Mouse (Mus musculus): Measurements from ENCODE around the gene H2-Oa. TPM values are rescaled to one million over a fixed set of nuclear protein-coding genes. Genes with fewer than 3 reads are reported as not detected.

H2-Oa gene
- polyA plus RNA-seq, 1 experiment from 2014 or later: 0.37 TPM

- whole genome bisulfite sequencing: 76% methylated on average over 11 of the region's 11 CpGs
- Histone ChIP-seq H3K36me3 (no peaks in the 10 kb centered on the region), H3K4me3 (no peak overlapping the region), H3K27ac (ENCODE audit: poor library complexity, severe bottlenecking) (no peak overlapping the region), H3K4me2 (no peak overlapping the region), H3K27me3 (replicated peaks) (peaks cover 27% of the 10 kb centered on the region), H3K9me3 (replicated peaks) (no peaks in the 10 kb centered on the region), H3K9ac (no peak overlapping the region), H3K4me1 (replicated peaks) (peaks cover 15% of the 10 kb centered on the region)
- ATAC-seq (ENCODE audit: insufficient number of reproducible peaks, low FRiP score): no peak
Measured at GRCm38 (mm10) chr17:34133289-34133688, 41.1 kb downstream of the H2-Oa start.

GRCm38 (mm10) chr17:34134451-34134850, 42.3 kb downstream of the H2-Oa start:
- H3K9me3 ChIP-seq (replicated peaks): no peaks in the 10 kb centered on the region
- H3K4me2 ChIP-seq: no peak overlapping the region
- H3K9ac ChIP-seq: no peak overlapping the region
- peaks cover 36% of the 10 kb centered on the region for H3K27me3 ChIP-seq (replicated peaks)
- 0 out of 2 replicates have a peak, but pooled peaks cover 4% of the 10 kb centered on the region for H3K4me1 ChIP-seq (replicated peaks)
- no peak overlapping the region for H3K4me3 ChIP-seq
- ATAC-seq (ENCODE audit: insufficient number of reproducible peaks, low FRiP score): no peak
- no peaks in the 10 kb centered on the region for H3K36me3 ChIP-seq
- 79% methylated on average over 3 of the region's 3 CpGs for WGBS
- no peak overlapping the region for H3K27ac ChIP-seq (ENCODE audit: poor library complexity, severe bottlenecking)

- Histone ChIP-seq H3K27me3 (replicated peaks) (peaks cover 45% of the 10 kb centered on the region), H3K36me3 (no peaks in the 10 kb centered on the region), H3K4me2 (peak overlapping the region; percentile 82), H3K9me3 (replicated peaks) (no peaks in the 10 kb centered on the region), H3K9ac (peak overlapping the region; percentile 62; the same call in 1 of the 2 replicates), H3K4me1 (replicated peaks) (peaks cover 11% of the 10 kb centered on the region), H3K27ac (ENCODE audit: poor library complexity, severe bottlenecking) (no peak overlapping the region), H3K4me3 (peak overlapping the region; percentile 41)
- peak; percentile 94 for ATAC-seq (ENCODE audit: insufficient number of reproducible peaks, low FRiP score)
- WGBS: 7% methylated on average over 31 of the region's 31 CpGs
Measured at GRCm38 (mm10) chr17:34135297-34136224, 43.4 kb downstream of the H2-Oa start.

- H3K27me3 ChIP-seq (replicated peaks): peaks cover 63% of the 10 kb centered on the region
- no peak overlapping the region for H3K4me3 ChIP-seq
- WGBS: 67% methylated on average over 7 of the region's 7 CpGs
- no peaks in the 10 kb centered on the region for H3K9me3 ChIP-seq (replicated peaks)
- peaks cover 11% of the 10 kb centered on the region for H3K4me1 ChIP-seq (replicated peaks)
- H3K9ac ChIP-seq: no peak overlapping the region
- H3K36me3 ChIP-seq: no peaks in the 10 kb centered on the region
- H3K4me2 ChIP-seq: no peak overlapping the region
- no peak for ATAC-seq (ENCODE audit: insufficient number of reproducible peaks, low FRiP score)
- no peak overlapping the region for H3K27ac ChIP-seq (ENCODE audit: poor library complexity, severe bottlenecking)
Measured at GRCm38 (mm10) chr17:34137601-34138000, 45.5 kb downstream of the H2-Oa start.

GRCm38 (mm10) chr17:34138655-34139054, 46.5 kb downstream of the H2-Oa start:
- ATAC-seq (ENCODE audit: insufficient number of reproducible peaks, low FRiP score): no peak
- Histone ChIP-seq H3K9me3 (replicated peaks) (no peaks in the 10 kb centered on the region), H3K4me1 (replicated peaks) (peaks cover 11% of the 10 kb centered on the region), H3K27me3 (replicated peaks) (peaks cover 69% of the 10 kb centered on the region), H3K36me3 (no peaks in the 10 kb centered on the region), H3K4me3 (no peak overlapping the region), H3K27ac (ENCODE audit: poor library complexity, severe bottlenecking) (no peak overlapping the region), H3K9ac (no peak overlapping the region), H3K4me2 (no peak overlapping the region)
- 75% methylated on average over 7 of the region's 7 CpGs for WGBS

GRCm38 (mm10) chr17:34139416-34139815, 47.3 kb downstream of the H2-Oa start:
- no peak overlapping the region for H3K27ac ChIP-seq (ENCODE audit: poor library complexity, severe bottlenecking)
- peak overlapping the region; percentile 45 for H3K4me3 ChIP-seq
- H3K27me3 ChIP-seq (replicated peaks): peaks cover 74% of the 10 kb centered on the region
- no peak for ATAC-seq (ENCODE audit: insufficient number of reproducible peaks, low FRiP score)
- no peaks in the 10 kb centered on the region for H3K9me3 ChIP-seq (replicated peaks)
- no peaks in the 10 kb centered on the region for H3K36me3 ChIP-seq
- WGBS: 1% methylated on average over 16 of the region's 16 CpGs
- H3K4me2 ChIP-seq: peak overlapping the region; percentile 85
- H3K9ac ChIP-seq: no peak overlapping the region; the same call in 1 of the 2 replicates
- H3K4me1 ChIP-seq (replicated peaks): peaks cover 11% of the 10 kb centered on the region

GRCm38 (mm10) chr17:34140240-34140639, 48.1 kb downstream of the H2-Oa start:
- Histone ChIP-seq H3K27me3 (replicated peaks) (peaks cover 78% of the 10 kb centered on the region), H3K36me3 (no peaks in the 10 kb centered on the region), H3K4me3 (peak overlapping the region; percentile 45; the same call in 1 of the 2 replicates), H3K4me1 (replicated peaks) (peaks cover 11% of the 10 kb centered on the region), H3K9me3 (replicated peaks) (no peaks in the 10 kb centered on the region), H3K9ac (no peak overlapping the region), H3K27ac (ENCODE audit: poor library complexity, severe bottlenecking) (no peak overlapping the region), H3K4me2 (peak overlapping the region; percentile 85)
- ATAC-seq (ENCODE audit: insufficient number of reproducible peaks, low FRiP score): no peak
- WGBS: 1% methylated on average over 5 of the region's 5 CpGs

- 44% methylated on average over 4 of the region's 4 CpGs for WGBS
- no peaks in the 10 kb centered on the region for H3K36me3 ChIP-seq
- no peak overlapping the region for H3K4me2 ChIP-seq
- H3K27ac ChIP-seq (ENCODE audit: poor library complexity, severe bottlenecking): no peak overlapping the region
- H3K27me3 ChIP-seq (replicated peaks): peaks cover 74% of the 10 kb centered on the region
- no peak overlapping the region for H3K4me3 ChIP-seq
- no peaks in the 10 kb centered on the region for H3K9me3 ChIP-seq (replicated peaks)
- H3K9ac ChIP-seq: no peak overlapping the region
- ATAC-seq (ENCODE audit: insufficient number of reproducible peaks, low FRiP score): no peak
- peaks cover 7% of the 10 kb centered on the region for H3K4me1 ChIP-seq (replicated peaks)
Measured at GRCm38 (mm10) chr17:34141448-34141847, 49.3 kb downstream of the H2-Oa start.

- no peak for ATAC-seq (ENCODE audit: insufficient number of reproducible peaks, low FRiP score)
- Histone ChIP-seq H3K27me3 (replicated peaks) (peaks cover 69% of the 10 kb centered on the region), H3K9me3 (replicated peaks) (no peaks in the 10 kb centered on the region), H3K4me1 (replicated peaks) (peaks cover 7% of the 10 kb centered on the region), H3K4me3 (no peak overlapping the region), H3K36me3 (no peaks in the 10 kb centered on the region), H3K4me2 (no peak overlapping the region), H3K27ac (ENCODE audit: poor library complexity, severe bottlenecking) (no peak overlapping the region), H3K9ac (no peak overlapping the region)
- 76% methylated on average over 7 of the region's 7 CpGs for WGBS
Measured at GRCm38 (mm10) chr17:34142456-34143010, 50.4 kb downstream of the H2-Oa start.

GRCm38 (mm10) chr17:34143033-34143432, 50.9 kb downstream of the H2-Oa start, which contains the start of gene H2-DMb2:
Gene H2-DMb2, plus strand, starts transcription at chr17:34143307.
- H3K27me3 ChIP-seq (replicated peaks): peaks cover 64% of the 10 kb centered on the region
- no peak within 1 kb of the TSS for H3K4me2 ChIP-seq
- no peaks in the 10 kb centered on the region for H3K9me3 ChIP-seq (replicated peaks)
- no peak within 1 kb of the TSS for H3K27ac ChIP-seq (ENCODE audit: poor library complexity, severe bottlenecking)
- WGBS: 38% methylated on average over 7 of the region's 7 CpGs
- no peak within 1 kb of the TSS for H3K9ac ChIP-seq
- H3K4me3 ChIP-seq: no peak within 1 kb of the TSS
- H3K36me3 ChIP-seq: no peaks in the 10 kb centered on the region
- ATAC-seq (ENCODE audit: insufficient number of reproducible peaks, low FRiP score): no peak
- peaks cover 7% of the 10 kb centered on the region for H3K4me1 ChIP-seq (replicated peaks)

- 70% methylated on average over 5 of the region's 5 CpGs for WGBS
- no peaks in the 10 kb centered on the region for H3K9me3 ChIP-seq (replicated peaks)
- H3K4me1 ChIP-seq (replicated peaks): peaks cover 7% of the 10 kb centered on the region
- no peak overlapping the region for H3K27ac ChIP-seq (ENCODE audit: poor library complexity, severe bottlenecking)
- H3K4me3 ChIP-seq: no peak overlapping the region
- H3K27me3 ChIP-seq (replicated peaks): peaks cover 60% of the 10 kb centered on the region
- no peak for ATAC-seq (ENCODE audit: insufficient number of reproducible peaks, low FRiP score)
- H3K9ac ChIP-seq: no peak overlapping the region
- H3K4me2 ChIP-seq: no peak overlapping the region
- H3K36me3 ChIP-seq: no peaks in the 10 kb centered on the region
Measured at GRCm38 (mm10) chr17:34143461-34143860, 51.3 kb downstream of the H2-Oa start.

Data from heart, embryonic 12.5 days (tissue).